Mouse (Mus musculus) kidney, postnatal 0 days (tissue): ENCODE data around the gene Abcd3. TPM values are rescaled to one million over a fixed set of nuclear protein-coding genes. Genes with fewer than 3 reads are reported as not detected.

Experiments used
- ATAC-seq: fragments of 200-750 bp; cut with Nextera tagmentation; replicated peaks from 2 replicates; pipeline ENCODE4 v1.8.0; 2017; ENCODE audit warnings: low read depth, moderate number of reproducible peaks, moderate TSS enrichment, moderate library complexity; ENCODE audit not compliant: low FRiP score
- DNase-seq: peaks from one replicate; pipeline ENCODE4 v3.0.0-alpha.2; 2016; ENCODE audit warnings: low spot score
- H3K27ac ChIP-seq: fragments of 300-500 bp; sonication (generic); 2 replicates; pipeline ENCODE4 v1.5.1; 2014; ENCODE audit warnings: mild to moderate bottlenecking
- H3K27me3 ChIP-seq: fragments of 300-500 bp; sonication (generic); 2 replicates; pipeline ENCODE4 v1.6.1; 2014; ENCODE audit warnings: low read length, mixed read lengths; ENCODE audit not compliant: insufficient read depth
- H3K36me3 ChIP-seq: fragments of 300-500 bp; sonication (generic); 2 replicates; pipeline ENCODE4 v1.6.1; 2014; ENCODE audit warnings: low read length, mixed read lengths; ENCODE audit not compliant: insufficient read depth
- H3K4me1 ChIP-seq: fragments of 300-500 bp; sonication (generic); replicated peaks from 2 replicates; pipeline ENCODE4 v1.6.1; 2014; ENCODE audit warnings: antibody characterized with exemption, low read length, mixed read lengths; ENCODE audit not compliant: insufficient read depth
- H3K4me2 ChIP-seq: fragments of 300-500 bp; sonication (generic); 2 replicates; pipeline ENCODE4 v1.6.1; 2014; ENCODE audit warnings: mild to moderate bottlenecking, low read length, moderate library complexity, mixed read lengths
- H3K4me3 ChIP-seq: fragments of 300-500 bp; sonication (generic); replicated peaks from 2 replicates; pipeline ENCODE4 v1.5.1; 2014; ENCODE audit warnings: low read depth, low read length
- H3K9ac ChIP-seq: fragments of 300-500 bp; sonication (generic); 2 replicates; pipeline ENCODE4 v1.6.1; 2014; ENCODE audit warnings: low read depth, low read length
- H3K9me3 ChIP-seq: fragments of 300-500 bp; sonication (generic); replicated peaks from 2 replicates; pipeline ENCODE4 v1.6.1; 2016; ENCODE audit warnings: low read length, inconsistent platforms, mixed read lengths
- CTCF ChIP-seq: IDR thresholded peaks from 2 replicates; pipeline ENCODE4 v1.5.1; 2016; ENCODE audit warnings: antibody characterized with exemption, low read depth, mild to moderate bottlenecking, moderate library complexity
- WGBS: fragments of 180-500 bp; shearing (Covaris S2); extraction: QIAGEN DNeasy Blood & Tissue Kit; methylation state at CpG from one replicate; pipeline ENCODE4 v1.1.7; 2014; 5-methylcytosine and 5-hydroxymethylcytosine counted together
- polyA plus RNA-seq: library from polyadenylated mRNA; unstranded; fragments of >200 nt; fragmentation: Nextera tagmentation; extraction: Ambion mirVana; gene quantifications from 2 replicates; pipeline ENCODE4 v1.2.1, GENCODE M21; 2015

Abcd3 gene
- polyA plus RNA-seq, 1 experiment from 2014 or later, result 75.1 TPM

DNA sequence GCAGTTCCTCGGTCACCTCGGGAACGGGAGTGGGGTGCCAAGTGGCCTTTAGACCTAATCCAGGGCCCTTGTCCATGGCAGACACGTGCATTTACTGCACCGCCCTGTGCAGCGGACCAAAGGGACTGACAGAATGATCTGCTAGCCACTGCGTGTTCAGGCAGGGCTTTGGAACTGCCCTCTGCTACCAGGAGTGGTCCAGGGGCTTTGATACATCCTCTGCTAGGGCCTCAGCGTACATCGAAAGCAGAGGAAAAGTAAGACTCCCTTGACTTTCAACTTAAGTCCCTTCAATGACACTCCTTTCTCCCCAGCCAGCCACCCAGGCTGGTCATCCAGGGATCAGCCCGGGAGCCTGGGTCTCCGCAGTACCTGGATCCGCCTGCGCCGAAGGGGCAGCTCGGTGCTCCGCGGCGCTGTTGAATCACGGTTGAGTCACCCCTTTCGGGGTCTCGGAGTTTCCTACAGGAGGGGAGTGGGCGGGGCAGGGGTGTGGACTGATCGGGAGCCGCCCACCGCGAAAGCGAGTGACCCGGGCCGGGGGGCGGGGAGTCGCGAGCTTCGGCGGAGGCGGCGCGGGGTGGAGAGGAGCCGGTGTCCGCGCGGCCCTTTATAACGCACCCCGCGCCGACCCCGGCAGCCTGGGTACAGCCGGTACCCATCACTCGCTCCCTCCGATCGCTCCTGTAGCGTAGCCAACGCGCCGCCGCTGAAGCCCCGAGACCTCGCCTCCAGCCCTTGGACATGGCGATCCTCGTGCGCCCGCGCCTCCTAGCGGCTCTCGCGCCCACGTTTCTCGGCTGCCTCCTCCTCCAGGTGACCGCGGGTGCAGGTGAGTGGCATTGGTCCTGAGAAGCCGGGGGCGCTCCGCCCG, 91.9 kb downstream of the Abcd3 start, which contains the start of gene F3:
F3 (plus strand) TSS at position 567 of the 874 bp plus-strand sequence.
- H3K27me3 ChIP-seq, result no peaks in the 10 kb centered on the region
- WGBS, result under 1% methylated on average over 73 of the region's 73 CpGs
- H3K9ac ChIP-seq, result peak within 1 kb of the TSS; percentile 65
- no peaks in the 10 kb centered on the region for H3K36me3 ChIP-seq
- H3K4me1 ChIP-seq, result peaks cover 11% of the 10 kb centered on the region
- H3K4me2 ChIP-seq, result peak within 1 kb of the TSS; percentile 76
- peak within 1 kb of the TSS; percentile 75 for H3K27ac ChIP-seq
- DNase-seq, result peak; percentile 87
- ATAC-seq, result peak; percentile 85
- TF ChIP-seq CTCF, result peak; percentile 81
- no peaks in the 10 kb centered on the region for H3K9me3 ChIP-seq
- peak within 1 kb of the TSS; percentile 57 for H3K4me3 ChIP-seq

DNA sequence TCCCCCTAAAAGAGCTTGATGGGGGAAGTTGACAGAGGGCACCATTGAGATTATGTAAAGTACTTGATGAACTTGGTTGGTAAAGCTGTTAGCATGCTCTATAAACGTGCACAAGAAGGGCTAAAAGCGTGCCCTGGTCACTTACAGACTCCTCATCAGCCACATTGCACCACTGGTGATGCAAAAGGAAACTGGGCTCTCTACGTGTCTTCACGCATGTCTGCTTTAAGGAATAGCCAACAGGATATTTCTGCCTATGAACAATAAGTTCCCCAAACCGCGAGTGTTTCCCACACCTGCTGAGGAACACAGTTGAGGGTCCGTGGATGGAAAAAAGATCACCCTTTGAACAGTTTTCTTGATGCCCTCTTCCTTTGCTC, 93.4 kb downstream of the Abcd3 start:
- no peak for TF ChIP-seq CTCF
- H3K4me2 ChIP-seq, result no peak overlapping the region
- DNase-seq, result no peak
- H3K4me3 ChIP-seq, result no peak overlapping the region
- H3K36me3 ChIP-seq, result no peaks in the 10 kb centered on the region
- H3K9me3 ChIP-seq, result no peaks in the 10 kb centered on the region
- H3K4me1 ChIP-seq, result peaks cover 11% of the 10 kb centered on the region
- no peak overlapping the region for H3K9ac ChIP-seq
- H3K27me3 ChIP-seq, result no peaks in the 10 kb centered on the region
- 72% methylated on average over 7 of the region's 7 CpGs for WGBS
- ATAC-seq, result no peak
- no peak overlapping the region for H3K27ac ChIP-seq

DNA sequence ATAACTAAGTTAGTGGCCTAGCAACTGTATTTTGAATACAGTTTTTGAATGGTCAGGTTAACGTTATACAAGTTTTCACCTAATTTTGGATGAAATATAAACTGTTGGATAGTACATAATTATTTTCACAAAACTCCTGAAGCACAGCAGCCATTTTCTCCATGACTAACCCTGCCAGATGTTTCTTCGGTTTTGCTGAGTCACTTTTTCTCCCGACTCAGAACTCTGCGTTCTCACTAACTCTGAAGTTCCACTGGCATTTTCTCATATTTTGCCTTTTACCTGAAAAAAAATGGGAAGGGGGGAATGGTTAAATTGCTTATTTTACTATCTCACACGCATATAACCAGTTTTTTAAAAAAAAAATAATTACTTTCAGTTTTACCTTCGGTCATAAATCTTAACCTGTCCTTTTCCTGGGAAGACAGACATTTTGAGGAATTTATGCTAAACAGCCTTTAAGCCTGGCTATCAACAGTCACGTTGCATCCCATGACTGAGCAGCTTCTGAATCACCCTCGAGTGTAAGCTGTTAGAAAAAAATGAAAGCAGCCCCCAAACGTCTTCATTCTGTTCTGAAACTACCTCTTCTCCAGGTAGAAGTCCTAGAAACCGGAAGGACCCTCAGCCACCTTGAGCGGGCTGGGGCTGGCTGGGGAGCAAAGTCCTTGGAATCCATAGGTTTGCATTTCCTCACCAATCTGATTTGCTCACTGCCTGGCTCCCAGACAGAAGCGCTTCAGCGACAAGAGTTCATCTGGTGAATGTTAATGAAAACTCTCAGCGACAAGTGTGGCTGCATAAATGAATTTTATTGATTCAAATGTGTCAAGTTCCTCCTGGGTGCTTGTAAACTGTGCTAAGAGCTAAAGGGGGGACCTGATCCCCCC, 94.1 kb downstream of the Abcd3 start:
- no peak overlapping the region for H3K27ac ChIP-seq
- DNase-seq, result no peak
- no peak for TF ChIP-seq CTCF
- H3K4me2 ChIP-seq, result 0 out of 2 replicates have a peak overlapping the region, but pooled peaks have one; percentile 2
- WGBS, result 47% methylated on average over 14 of the region's 14 CpGs
- no peak overlapping the region for H3K9ac ChIP-seq
- no peaks in the 10 kb centered on the region for H3K27me3 ChIP-seq
- H3K4me1 ChIP-seq, result peaks cover 11% of the 10 kb centered on the region
- H3K9me3 ChIP-seq, result no peaks in the 10 kb centered on the region
- no peak overlapping the region for H3K4me3 ChIP-seq
- no peak for ATAC-seq
- H3K36me3 ChIP-seq, result no peaks in the 10 kb centered on the region

DNA sequence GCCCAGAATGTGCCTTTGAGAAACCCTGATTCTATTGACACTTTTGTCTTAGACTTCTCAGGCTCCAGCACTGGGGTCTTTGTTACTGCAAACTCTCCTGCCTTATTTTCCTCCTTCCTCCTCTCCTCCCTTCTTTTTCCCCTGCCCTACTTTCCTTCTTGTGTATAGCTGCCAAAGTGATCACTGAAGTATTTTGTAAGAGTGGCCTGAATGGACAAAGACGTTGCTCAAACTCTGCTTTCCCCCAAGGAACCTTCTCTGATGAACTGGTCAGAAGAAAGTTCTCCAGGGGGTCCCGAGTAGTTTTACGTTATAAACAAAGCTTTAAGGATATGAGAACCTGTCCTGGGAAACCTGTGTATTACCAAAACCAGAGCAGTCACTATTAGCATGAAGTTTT, 95.4 kb downstream of the Abcd3 start:
- ATAC-seq, result no peak
- Histone ChIP-seq H3K36me3 (no peaks in the 10 kb centered on the region), H3K4me1 (peaks cover 12% of the 10 kb centered on the region), H3K9ac (no peak overlapping the region), H3K27ac (no peak overlapping the region), H3K27me3 (no peaks in the 10 kb centered on the region), H3K9me3 (no peaks in the 10 kb centered on the region), H3K4me3 (no peak overlapping the region), H3K4me2 (no peak overlapping the region)
- DNase-seq, result no peak
- TF ChIP-seq CTCF, result no peak
- 88% methylated on average over 3 of the region's 3 CpGs for WGBS

DNA sequence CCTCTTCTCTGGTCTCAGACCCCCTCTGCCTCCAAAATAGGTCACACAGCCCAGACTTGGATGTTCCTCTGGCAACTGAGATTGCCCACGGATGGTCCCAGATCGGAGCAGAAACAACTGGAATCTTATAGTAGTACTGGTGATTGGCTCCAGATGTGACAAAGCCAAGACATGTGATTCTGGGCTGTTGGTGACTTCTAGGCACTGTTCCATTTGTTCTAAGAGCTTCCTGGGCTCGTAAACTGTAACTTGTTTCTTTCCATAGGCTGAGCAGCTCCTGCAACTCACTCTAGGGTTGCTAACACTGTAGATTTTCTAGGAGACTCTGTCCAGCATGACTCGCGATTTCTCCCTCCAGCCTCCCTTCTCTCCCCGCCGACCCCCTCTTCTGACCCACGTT, 96.4 kb downstream of the Abcd3 start:
- H3K9me3 ChIP-seq, result no peaks in the 10 kb centered on the region
- H3K4me3 ChIP-seq, result no peak overlapping the region
- H3K36me3 ChIP-seq, result no peaks in the 10 kb centered on the region
- peaks cover 14% of the 10 kb centered on the region for H3K4me1 ChIP-seq
- no peak for DNase-seq
- no peak overlapping the region for H3K9ac ChIP-seq
- TF ChIP-seq CTCF, result no peak
- no peak for ATAC-seq
- H3K27ac ChIP-seq, result no peak overlapping the region
- WGBS, result 68% methylated on average over 8 of the region's 8 CpGs
- H3K27me3 ChIP-seq, result no peaks in the 10 kb centered on the region
- no peak overlapping the region for H3K4me2 ChIP-seq

DNA sequence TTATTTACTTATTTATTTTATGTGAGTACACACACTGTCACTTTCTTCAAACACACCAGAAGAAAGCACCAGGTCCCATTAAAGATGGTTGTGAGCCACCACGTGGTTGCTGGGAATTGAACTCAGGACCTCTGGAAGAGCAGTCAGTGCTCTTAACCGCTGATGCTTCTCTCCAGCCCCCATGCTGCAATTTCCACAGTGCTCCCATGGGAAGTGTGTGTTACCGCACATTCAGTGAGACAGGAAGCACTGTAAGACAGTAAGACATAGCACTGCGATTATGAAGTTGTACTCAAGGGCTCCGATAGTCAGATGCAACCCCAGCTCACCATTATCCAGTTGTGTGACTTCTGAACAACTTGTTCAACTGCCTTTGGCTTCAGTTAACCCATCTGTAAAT, 98.6 kb downstream of the Abcd3 start:
- Histone ChIP-seq H3K9ac (no peak overlapping the region), H3K4me1 (peaks cover 16% of the 10 kb centered on the region), H3K27me3 (no peaks in the 10 kb centered on the region), H3K4me2 (no peak overlapping the region), H3K4me3 (no peak overlapping the region), H3K36me3 (no peaks in the 10 kb centered on the region), H3K27ac (no peak overlapping the region), H3K9me3 (no peaks in the 10 kb centered on the region)
- ATAC-seq (no peak), DNase-seq (no peak)
- 76% methylated on average over 5 of the region's 5 CpGs for WGBS
- no peak for TF ChIP-seq CTCF
